Mouse (Mus musculus) layer of hippocampus, adult 2 months (tissue): ENCODE measurements around the gene Rfc5. TPM values are rescaled to one million over a fixed set of nuclear protein-coding genes. Genes with fewer than 3 reads are reported as not detected.
A peak's percentile ranks its signal among the peaks of the same experiment; 100 is the strongest.
"Not testable (repeated sequence)": the region's sequence is repeated elsewhere in the genome, so short reads cannot be mapped to it uniquely, and the experiment has no call there.

Experiments used
- DNase-seq, 2 experiments: peaks; one replicate each; pipeline ENCODE4 v3.0.0; 2022; ENCODE audit warnings: low spot score in 2 of 2
- H3K27ac ChIP-seq: fragments of 200-600 bp; 2 replicates; pipeline ENCODE4 v1.8.1; 2022
- H3K4me3 ChIP-seq: fragments of 200-600 bp; 2 replicates; pipeline ENCODE4 v1.8.1; 2022; ENCODE audit warnings: mild to moderate bottlenecking
- CTCF ChIP-seq: fragments of 200-600 bp; conservative IDR thresholded peaks from 2 replicates; pipeline ENCODE4 v1.8.1; 2022; ENCODE audit warnings: antibody characterized with exemption, mild to moderate bottlenecking, moderate library complexity
- total RNA-seq, 2 experiments: library from RNA; stranded (reverse); gene quantifications; 2 replicates each; pipeline ENCODE4 v1.2.3; 2021

Rfc5 gene
- total RNA-seq, 2 experiments from 2014 or later: 13.8 to 18.5 TPM

DNA sequence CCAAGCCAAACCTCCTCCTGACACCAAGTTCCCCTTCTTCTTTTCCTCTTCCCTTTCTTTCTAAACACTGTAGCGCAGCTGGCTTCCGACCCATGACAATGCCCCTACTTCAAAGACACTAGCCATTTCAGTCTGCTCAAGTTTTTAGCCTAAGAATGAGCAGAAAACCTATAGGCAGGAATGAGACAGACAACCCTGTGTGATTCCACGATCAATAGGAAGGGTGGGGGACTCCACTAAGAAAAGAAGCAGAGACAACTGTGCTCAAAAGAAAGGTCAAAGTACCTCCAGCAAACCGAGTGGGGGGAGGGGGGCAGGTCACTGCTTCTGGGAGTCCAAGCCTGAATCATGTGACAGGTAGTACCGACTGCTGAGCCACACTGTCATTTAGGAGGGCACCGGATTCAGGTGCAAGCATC is 7.8 kb upstream of the Rfc5 start:
- H3K27ac ChIP-seq: no peak overlapping the region
- H3K4me3 ChIP-seq: no peak overlapping the region
- TF ChIP-seq CTCF: no peak
- DNase-seq: no peak

DNA sequence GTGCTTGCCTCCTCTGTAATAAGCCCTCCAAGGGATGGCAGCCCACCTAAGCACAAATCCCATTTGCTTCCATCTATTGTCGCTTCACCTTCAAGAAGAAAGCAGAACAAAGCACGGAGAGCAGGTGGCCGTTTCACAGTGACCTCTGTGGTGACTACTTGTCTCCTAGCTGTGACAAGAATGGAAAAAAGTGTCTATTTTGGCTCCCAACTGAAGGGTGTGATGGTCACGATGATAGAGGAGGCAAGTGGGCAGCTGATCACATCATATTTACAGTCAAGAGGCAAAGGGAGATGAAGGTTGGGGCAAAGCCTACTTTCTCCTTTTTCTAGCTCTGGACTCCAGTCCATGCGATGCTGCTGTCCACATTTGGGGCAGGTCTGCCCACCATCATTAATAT is 7.0 kb upstream of the Rfc5 start:
- no peak for DNase-seq
- Histone ChIP-seq H3K4me3 (no peak overlapping the region), H3K27ac (no peak overlapping the region)
- no peak for TF ChIP-seq CTCF

DNA sequence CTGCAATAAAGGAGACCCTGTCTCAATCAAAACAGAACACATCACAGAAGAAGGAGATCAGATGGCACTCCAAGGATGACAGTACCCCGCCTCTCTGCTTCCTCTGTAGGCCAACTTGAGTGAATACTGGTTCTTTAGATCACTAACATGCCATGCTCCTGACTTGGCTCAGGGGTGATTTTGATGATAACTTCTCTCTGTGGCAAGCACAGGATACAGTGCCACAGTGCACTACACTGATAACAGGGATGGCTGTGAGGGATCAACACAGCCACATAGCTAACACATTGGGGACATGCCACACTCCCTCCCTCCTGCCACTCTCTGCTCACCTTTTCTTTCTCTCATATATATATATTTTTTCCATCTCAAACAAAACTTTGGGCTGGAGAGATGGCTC is 2.0 kb upstream of the Rfc5 start:
- no peak for TF ChIP-seq CTCF
- DNase-seq: no peak
- H3K4me3 ChIP-seq: no peak overlapping the region
- H3K27ac ChIP-seq: no peak overlapping the region

- peak overlapping the region; percentile 89 for H3K27ac ChIP-seq
- peak; percentile 59 for TF ChIP-seq CTCF
- H3K4me3 ChIP-seq: peak overlapping the region; percentile 94
- peak in 1 of 2 experiments; percentile 21 for DNase-seq
These were observed 523 bp downstream of the Rfc5 start for GRCm38 (mm10) chr5:117388296-117388751.

DNA sequence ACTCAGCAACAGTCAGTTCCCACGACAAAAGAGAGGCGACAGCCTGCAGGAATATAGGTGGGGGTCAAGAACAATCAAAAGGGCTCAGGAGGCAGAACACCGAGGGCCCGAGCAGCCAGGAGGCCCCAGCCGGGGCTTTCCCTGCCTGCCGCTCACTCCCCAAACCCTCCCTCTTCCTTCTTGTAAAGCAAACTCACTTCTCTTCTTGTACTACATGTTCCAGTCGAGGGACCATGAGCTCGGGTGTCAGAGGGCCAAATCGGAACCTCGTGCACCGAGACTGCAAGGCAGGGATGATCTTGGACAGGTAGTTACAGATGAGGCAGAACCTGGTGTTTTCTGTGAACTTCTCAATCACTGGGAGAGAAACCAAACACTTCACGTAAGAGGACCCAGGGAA is 5.6 kb downstream of the Rfc5 start:
- no peak overlapping the region for H3K4me3 ChIP-seq
- TF ChIP-seq CTCF: no peak
- no peak overlapping the region; the same call in 1 of the 2 replicates for H3K27ac ChIP-seq
- no peak for DNase-seq

- H3K27ac ChIP-seq: no peak overlapping the region
- 0 out of 2 replicates have a peak, but pooled peaks have one; percentile 20 for TF ChIP-seq CTCF
- H3K4me3 ChIP-seq: no peak overlapping the region
- DNase-seq: no peak
These were observed 7.1 kb downstream of the Rfc5 start for GRCm38 (mm10) chr5:117381785-117382184.

DNA sequence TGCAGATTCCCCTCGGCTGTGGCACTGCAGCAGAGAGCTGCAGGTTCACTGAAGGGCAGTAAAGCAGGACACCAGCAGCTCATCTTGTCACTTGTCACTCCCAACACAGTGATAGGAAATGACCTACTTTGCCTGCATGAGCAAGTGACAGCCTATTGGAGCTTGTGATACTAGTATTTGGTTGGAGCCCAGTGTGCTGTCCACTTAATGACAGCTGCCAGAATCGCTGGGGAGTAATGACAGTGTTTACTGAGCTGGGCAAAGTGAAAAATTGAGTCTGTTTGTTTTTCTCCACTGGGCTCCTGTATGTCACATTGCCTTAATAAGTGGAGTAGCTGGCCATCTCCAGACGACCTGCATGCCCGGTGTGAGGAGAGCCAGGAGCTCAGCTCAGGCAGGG is 8.6 kb downstream of the Rfc5 start:
- no peak for DNase-seq
- Histone ChIP-seq H3K27ac (no peak overlapping the region), H3K4me3 (no peak overlapping the region)
- no peak for TF ChIP-seq CTCF

DNA sequence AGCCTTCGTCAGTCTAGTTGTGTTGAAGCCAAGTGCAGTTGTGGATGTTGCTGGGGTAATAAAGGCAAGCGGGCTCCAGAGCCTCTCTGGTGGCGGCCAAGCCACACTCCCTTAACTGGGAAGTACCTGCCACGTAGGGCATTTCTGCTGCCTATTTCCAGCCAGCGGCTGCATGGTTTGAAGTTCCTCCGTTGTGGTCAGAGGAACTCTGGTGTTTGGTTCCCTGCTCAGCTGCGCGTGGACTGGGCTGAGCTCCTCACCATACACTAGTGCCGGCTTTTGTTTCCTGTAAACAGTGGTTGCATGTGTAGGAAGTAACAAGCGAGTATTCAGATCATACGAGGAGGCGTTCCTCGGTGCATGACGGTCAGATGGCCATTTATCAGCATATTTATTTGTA is 11.1 kb downstream of the Rfc5 start:
- H3K4me3 ChIP-seq, H3K27ac ChIP-seq, DNase-seq: not testable (repeated sequence)

DNA sequence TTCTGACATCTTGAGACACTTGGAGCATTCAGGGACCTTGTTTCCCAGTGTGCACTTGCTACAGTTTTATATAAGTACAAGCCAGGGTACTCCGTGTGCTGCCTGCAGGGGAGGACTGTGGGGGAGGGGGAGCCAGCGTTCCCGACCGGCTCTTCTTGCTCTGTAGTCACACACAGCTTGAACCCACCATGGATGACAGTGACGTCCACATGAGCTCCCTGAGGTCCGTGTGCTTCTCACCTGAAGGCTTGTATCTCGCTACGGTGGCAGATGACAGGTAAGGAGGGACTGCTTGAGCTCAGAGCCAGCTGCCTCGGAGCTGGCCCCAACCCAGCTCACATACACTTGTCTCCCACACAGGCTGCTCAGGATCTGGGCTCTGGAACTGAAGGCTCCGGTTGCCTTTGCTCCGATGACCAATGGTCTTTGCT is 12.5 kb downstream of the Rfc5 start:
- TF ChIP-seq CTCF: no peak
- peak overlapping the region; percentile 21 for H3K27ac ChIP-seq
- H3K4me3 ChIP-seq: no peak overlapping the region
- DNase-seq: peak in 1 of 2 experiments; percentile 47

- no peak for DNase-seq
- Histone ChIP-seq H3K27ac (peak overlapping the region; percentile 21; the same call in 1 of the 2 replicates), H3K4me3 (no peak overlapping the region)
- no peak for TF ChIP-seq CTCF
These were observed 14.3 kb downstream of the Rfc5 start for GRCm38 (mm10) chr5:117374372-117375049.

DNA sequence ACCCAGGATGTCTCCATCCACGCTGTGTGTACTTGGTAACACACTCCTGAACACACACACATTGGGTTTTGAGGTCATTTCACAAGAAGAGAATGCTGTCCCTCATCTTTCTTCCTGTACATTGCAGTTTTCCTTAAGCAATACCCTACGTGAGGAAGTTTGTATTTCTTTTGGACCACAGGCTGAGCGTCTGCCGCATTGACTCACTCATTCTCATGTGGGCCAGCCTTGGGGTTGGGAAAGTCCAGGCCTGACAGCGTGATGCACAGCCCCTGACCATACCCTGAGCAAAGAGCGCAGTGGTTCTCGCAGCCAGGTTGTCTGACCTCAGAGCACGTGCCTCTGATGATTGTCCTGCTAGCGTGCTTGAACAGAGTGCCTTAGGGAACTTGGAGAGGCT is 15.4 kb downstream of the Rfc5 start:
- Histone ChIP-seq H3K4me3 (no peak overlapping the region), H3K27ac (no peak overlapping the region; the same call in 1 of the 2 replicates)
- no peak for TF ChIP-seq CTCF
- no peak for DNase-seq

DNA sequence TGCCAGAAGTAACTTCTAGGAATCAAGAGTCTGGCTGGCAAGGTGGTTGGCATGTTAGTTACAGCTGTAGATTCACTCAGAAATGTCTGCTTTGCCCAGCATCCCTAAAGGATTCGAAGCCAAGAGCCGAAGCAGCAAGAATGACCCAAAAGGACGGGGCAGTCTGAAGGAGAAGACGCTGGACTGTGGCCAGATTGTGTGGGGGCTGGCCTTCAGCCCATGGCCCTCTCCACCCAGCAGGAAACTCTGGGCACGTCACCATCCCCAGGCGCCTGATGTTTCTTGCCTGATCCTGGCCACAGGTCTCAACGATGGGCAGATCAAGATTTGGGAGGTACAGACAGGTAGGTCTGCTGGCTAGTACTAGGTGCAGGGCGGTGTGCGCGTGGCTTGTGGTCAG is 18.3 kb downstream of the Rfc5 start:
- no peak for DNase-seq
- Histone ChIP-seq H3K27ac (no peak overlapping the region), H3K4me3 (no peak overlapping the region)
- TF ChIP-seq CTCF: no peak

DNA sequence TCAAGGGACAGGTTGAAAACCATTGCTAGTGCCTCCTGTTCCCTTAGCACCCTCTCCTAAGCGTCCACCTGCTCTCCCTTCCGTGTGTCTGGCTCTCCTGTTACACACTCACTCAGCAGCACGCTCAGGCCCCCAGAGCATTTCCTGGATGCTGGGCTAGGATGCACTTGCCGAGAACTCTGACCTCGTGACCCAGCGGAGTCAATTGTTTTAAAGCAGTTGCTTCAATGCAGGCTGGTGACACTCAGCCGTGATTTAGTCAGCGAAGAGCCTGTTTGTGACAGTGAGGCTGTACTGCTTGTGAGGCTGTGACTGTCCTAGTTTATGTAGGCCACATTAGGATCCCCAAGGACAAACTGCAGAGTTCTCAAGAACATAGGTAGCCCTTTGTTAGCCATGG is 21.6 kb downstream of the Rfc5 start:
- Histone ChIP-seq H3K27ac (no peak overlapping the region), H3K4me3 (no peak overlapping the region)
- no peak for TF ChIP-seq CTCF
- DNase-seq: no peak

- TF ChIP-seq CTCF: no peak
- peak overlapping the region; percentile 4; the same call in 1 of the 2 replicates for H3K27ac ChIP-seq
- H3K4me3 ChIP-seq: no peak overlapping the region
- DNase-seq: no peak
These were observed 22.8 kb downstream of the Rfc5 start for GRCm38 (mm10) chr5:117365904-117366561.
